Mouse (Mus musculus): ENCODE results near the gene Fam189a1. TPM values are rescaled to one million over a fixed set of nuclear protein-coding genes. Genes with fewer than 3 reads are reported as not detected.

Gene Fam189a1
- polyA plus RNA-seq, 1 experiment from 2014 or later, result 0.65 TPM

GRCm38 (mm10) chr7:65041106-65041505 is 115.3 kb downstream of the Fam189a1 start:
- no peaks in the 10 kb centered on the region for H3K27me3 ChIP-seq (ENCODE audit: control insufficient read depth, insufficient read depth, low read length)
- ATAC-seq (ENCODE audit: low FRiP score, low TSS enrichment), result no peak
- H3K4me2 ChIP-seq (replicated peaks; ENCODE audit: low read depth, low read length), result no peak overlapping the region
- no peak overlapping the region for H3K4me3 ChIP-seq (ENCODE audit: low read length)
- no peaks in the 10 kb centered on the region for H3K36me3 ChIP-seq (ENCODE audit: control insufficient read depth, insufficient read depth, low read length)
- no peak overlapping the region for H3K9ac ChIP-seq (ENCODE audit: low read depth, low read length)
- 89% methylated on average over 7 of the region's 7 CpGs for WGBS
- H3K4me1 ChIP-seq (ENCODE audit: control insufficient read depth, insufficient read depth, low read length), result no peaks in the 10 kb centered on the region
- H3K27ac ChIP-seq (ENCODE audit: low read depth, low read length), result no peak overlapping the region
- H3K9me3 ChIP-seq (ENCODE audit: control insufficient read depth, low read length), result no peaks in the 10 kb centered on the region

- no peak overlapping the region for H3K4me2 ChIP-seq (replicated peaks; ENCODE audit: low read depth, low read length)
- 85% methylated on average over 7 of the region's 7 CpGs for WGBS
- no peaks in the 10 kb centered on the region for H3K27me3 ChIP-seq (ENCODE audit: control insufficient read depth, insufficient read depth, low read length)
- no peak overlapping the region for H3K9ac ChIP-seq (ENCODE audit: low read depth, low read length)
- no peaks in the 10 kb centered on the region for H3K4me1 ChIP-seq (ENCODE audit: control insufficient read depth, insufficient read depth, low read length)
- no peak for ATAC-seq (ENCODE audit: low FRiP score, low TSS enrichment)
- H3K4me3 ChIP-seq (ENCODE audit: low read length), result no peak overlapping the region
- no peak overlapping the region for H3K27ac ChIP-seq (ENCODE audit: low read depth, low read length)
- no peaks in the 10 kb centered on the region for H3K36me3 ChIP-seq (ENCODE audit: control insufficient read depth, insufficient read depth, low read length)
- no peaks in the 10 kb centered on the region for H3K9me3 ChIP-seq (ENCODE audit: control insufficient read depth, low read length)
Observed at GRCm38 (mm10) chr7:65031741-65032140, 124.6 kb downstream of the Fam189a1 start.

- no peak overlapping the region for H3K9ac ChIP-seq (ENCODE audit: low read depth, low read length)
- WGBS, result 90% methylated on average over 6 of the region's 6 CpGs
Observed at GRCm38 (mm10) chr7:65031195-65031594, 125.2 kb downstream of the Fam189a1 start.

GRCm38 (mm10) chr7:65029985-65030384 is 126.4 kb downstream of the Fam189a1 start:
- Histone ChIP-seq H3K4me3 (ENCODE audit: low read length) (no peak overlapping the region), H3K9me3 (ENCODE audit: control insufficient read depth, low read length) (no peaks in the 10 kb centered on the region), H3K4me1 (ENCODE audit: control insufficient read depth, insufficient read depth, low read length) (no peaks in the 10 kb centered on the region), H3K9ac (ENCODE audit: low read depth, low read length) (no peak overlapping the region), H3K4me2 (replicated peaks; ENCODE audit: low read depth, low read length) (no peak overlapping the region), H3K36me3 (ENCODE audit: control insufficient read depth, insufficient read depth, low read length) (no peaks in the 10 kb centered on the region), H3K27me3 (ENCODE audit: control insufficient read depth, insufficient read depth, low read length) (no peaks in the 10 kb centered on the region), H3K27ac (ENCODE audit: low read depth, low read length) (no peak overlapping the region)
- WGBS, result 91% methylated on average over 16 of the region's 16 CpGs
- ATAC-seq (ENCODE audit: low FRiP score, low TSS enrichment), result no peak

More at GRCm38 (mm10) chr7:65031195-65031594, 125.2 kb downstream of the Fam189a1 start:
- Histone ChIP-seq H3K36me3 (ENCODE audit: control insufficient read depth, insufficient read depth, low read length) (no peaks in the 10 kb centered on the region), H3K27me3 (ENCODE audit: control insufficient read depth, insufficient read depth, low read length) (no peaks in the 10 kb centered on the region), H3K4me2 (replicated peaks; ENCODE audit: low read depth, low read length) (no peak overlapping the region), H3K4me1 (ENCODE audit: control insufficient read depth, insufficient read depth, low read length) (no peaks in the 10 kb centered on the region), H3K9me3 (ENCODE audit: control insufficient read depth, low read length) (no peaks in the 10 kb centered on the region), H3K4me3 (ENCODE audit: low read length) (no peak overlapping the region), H3K27ac (ENCODE audit: low read depth, low read length) (no peak overlapping the region)
- ATAC-seq (ENCODE audit: low FRiP score, low TSS enrichment), result no peak

GRCm38 (mm10) chr7:65021298-65021697 is 135.1 kb downstream of the Fam189a1 start:
- Histone ChIP-seq H3K4me2 (replicated peaks; ENCODE audit: low read depth, low read length) (no peak overlapping the region), H3K36me3 (ENCODE audit: control insufficient read depth, insufficient read depth, low read length) (no peaks in the 10 kb centered on the region), H3K27ac (ENCODE audit: low read depth, low read length) (no peak overlapping the region), H3K4me1 (ENCODE audit: control insufficient read depth, insufficient read depth, low read length) (no peaks in the 10 kb centered on the region), H3K27me3 (ENCODE audit: control insufficient read depth, insufficient read depth, low read length) (no peaks in the 10 kb centered on the region), H3K9ac (ENCODE audit: low read depth, low read length) (no peak overlapping the region), H3K4me3 (ENCODE audit: low read length) (no peak overlapping the region), H3K9me3 (ENCODE audit: control insufficient read depth, low read length) (no peaks in the 10 kb centered on the region)
- no peak for ATAC-seq (ENCODE audit: low FRiP score, low TSS enrichment)
- 73% methylated on average over 2 of the region's 2 CpGs for WGBS

GRCm38 (mm10) chr7:65018036-65018679 is 138.2 kb downstream of the Fam189a1 start:
- H3K9ac ChIP-seq (ENCODE audit: low read depth, low read length), result no peak overlapping the region
- ATAC-seq (ENCODE audit: low FRiP score, low TSS enrichment), result no peak
- H3K9me3 ChIP-seq (ENCODE audit: control insufficient read depth, low read length), result no peaks in the 10 kb centered on the region
- H3K36me3 ChIP-seq (ENCODE audit: control insufficient read depth, insufficient read depth, low read length), result no peaks in the 10 kb centered on the region
- H3K27me3 ChIP-seq (ENCODE audit: control insufficient read depth, insufficient read depth, low read length), result no peaks in the 10 kb centered on the region
- no peak overlapping the region for H3K4me2 ChIP-seq (replicated peaks; ENCODE audit: low read depth, low read length)
- no peaks in the 10 kb centered on the region for H3K4me1 ChIP-seq (ENCODE audit: control insufficient read depth, insufficient read depth, low read length)
- WGBS, result 79% methylated on average over 8 of the region's 8 CpGs
- H3K27ac ChIP-seq (ENCODE audit: low read depth, low read length), result no peak overlapping the region
- H3K4me3 ChIP-seq (ENCODE audit: low read length), result no peak overlapping the region

GRCm38 (mm10) chr7:65017348-65017747 is 139.0 kb downstream of the Fam189a1 start:
- H3K36me3 ChIP-seq (ENCODE audit: control insufficient read depth, insufficient read depth, low read length), result no peaks in the 10 kb centered on the region
- WGBS, result 72% methylated on average over 5 of the region's 5 CpGs
- H3K27me3 ChIP-seq (ENCODE audit: control insufficient read depth, insufficient read depth, low read length), result no peaks in the 10 kb centered on the region
- no peaks in the 10 kb centered on the region for H3K4me1 ChIP-seq (ENCODE audit: control insufficient read depth, insufficient read depth, low read length)
- no peak overlapping the region for H3K27ac ChIP-seq (ENCODE audit: low read depth, low read length)
- no peak for ATAC-seq (ENCODE audit: low FRiP score, low TSS enrichment)
- H3K9ac ChIP-seq (ENCODE audit: low read depth, low read length), result no peak overlapping the region
- no peaks in the 10 kb centered on the region for H3K9me3 ChIP-seq (ENCODE audit: control insufficient read depth, low read length)
- H3K4me3 ChIP-seq (ENCODE audit: low read length), result no peak overlapping the region
- no peak overlapping the region for H3K4me2 ChIP-seq (replicated peaks; ENCODE audit: low read depth, low read length)

GRCm38 (mm10) chr7:65011133-65011532 is 145.2 kb downstream of the Fam189a1 start:
- Histone ChIP-seq H3K4me2 (replicated peaks; ENCODE audit: low read depth, low read length) (no peak overlapping the region), H3K9me3 (ENCODE audit: control insufficient read depth, low read length) (no peaks in the 10 kb centered on the region), H3K4me3 (ENCODE audit: low read length) (no peak overlapping the region), H3K4me1 (ENCODE audit: control insufficient read depth, insufficient read depth, low read length) (no peaks in the 10 kb centered on the region), H3K27me3 (ENCODE audit: control insufficient read depth, insufficient read depth, low read length) (no peaks in the 10 kb centered on the region), H3K9ac (ENCODE audit: low read depth, low read length) (no peak overlapping the region), H3K36me3 (ENCODE audit: control insufficient read depth, insufficient read depth, low read length) (no peaks in the 10 kb centered on the region), H3K27ac (ENCODE audit: low read depth, low read length) (no peak overlapping the region)
- peak; percentile 77 for ATAC-seq (ENCODE audit: low FRiP score, low TSS enrichment)
- 32% methylated on average over 6 of the region's 6 CpGs for WGBS

GRCm38 (mm10) chr7:65010275-65010674 is 146.1 kb downstream of the Fam189a1 start:
- Histone ChIP-seq H3K27ac (ENCODE audit: low read depth, low read length) (no peak overlapping the region), H3K27me3 (ENCODE audit: control insufficient read depth, insufficient read depth, low read length) (no peaks in the 10 kb centered on the region), H3K4me1 (ENCODE audit: control insufficient read depth, insufficient read depth, low read length) (no peaks in the 10 kb centered on the region), H3K9me3 (ENCODE audit: control insufficient read depth, low read length) (no peaks in the 10 kb centered on the region), H3K9ac (ENCODE audit: low read depth, low read length) (no peak overlapping the region), H3K4me3 (ENCODE audit: low read length) (no peak overlapping the region), H3K4me2 (replicated peaks; ENCODE audit: low read depth, low read length) (no peak overlapping the region), H3K36me3 (ENCODE audit: control insufficient read depth, insufficient read depth, low read length) (no peaks in the 10 kb centered on the region)
- ATAC-seq (ENCODE audit: low FRiP score, low TSS enrichment), result no peak
- WGBS, result 63% methylated on average over 6 of the region's 6 CpGs
